Mouse (Mus musculus): ENCODE measurements around the gene Ackr4.
A peak's percentile ranks its signal among the peaks of the same experiment; 100 is the strongest.

The Ackr4 gene

GRCm38 (mm10) chr9:104040362-104040761 lies 86.4 kb downstream of the Ackr4 start, which contains the start of gene Gm28305:
TSS of gene Gm28305 (plus strand) at chr9:104040662.
- DNase-seq (ENCODE audit: low spot score) = no peak

- DNase-seq (ENCODE audit: low spot score) = no peak
Observed at GRCm38 (mm10) chr9:104039742-104040141, 87.0 kb downstream of the Ackr4 start.

GRCm38 (mm10) chr9:104039031-104039695 lies 87.6 kb downstream of the Ackr4 start:
- DNase-seq (ENCODE audit: low spot score) = no peak

- DNase-seq (ENCODE audit: low spot score) = no peak
Observed at GRCm38 (mm10) chr9:104038266-104038665, 88.5 kb downstream of the Ackr4 start.

- peak; percentile 40 for DNase-seq (ENCODE audit: low spot score)
Observed at GRCm38 (mm10) chr9:104035261-104036015, 91.3 kb downstream of the Ackr4 start.

- DNase-seq (ENCODE audit: low spot score) = no peak
Observed at GRCm38 (mm10) chr9:104034718-104035117, 92.0 kb downstream of the Ackr4 start.

GRCm38 (mm10) chr9:104034231-104034630 lies 92.5 kb downstream of the Ackr4 start:
- no peak for DNase-seq (ENCODE audit: low spot score)
